Mouse (Mus musculus) myocyte (in vitro differentiated cells): ENCODE results near the gene Tgfb1.

Experiments used
- E2F4 ChIP-seq: IDR thresholded peaks from one replicate; pipeline ENCODE4 v1.6.1; 2011; ENCODE audit warnings: mild to moderate bottlenecking, control low read depth, moderate library complexity; ENCODE audit not compliant: insufficient read depth
- POLR2A ChIP-seq: IDR thresholded peaks from one replicate; pipeline ENCODE4 v1.6.1; 2011; ENCODE audit warnings: low read depth, mild to moderate bottlenecking, control low read depth, moderate library complexity; ENCODE audit not compliant: insufficient read length
- POLR2AphosphoS2 ChIP-seq: IDR thresholded peaks from one replicate; pipeline ENCODE4 v1.6.1; 2011; ENCODE audit warnings: low read depth, control low read depth; ENCODE audit not compliant: insufficient read length

DNA sequence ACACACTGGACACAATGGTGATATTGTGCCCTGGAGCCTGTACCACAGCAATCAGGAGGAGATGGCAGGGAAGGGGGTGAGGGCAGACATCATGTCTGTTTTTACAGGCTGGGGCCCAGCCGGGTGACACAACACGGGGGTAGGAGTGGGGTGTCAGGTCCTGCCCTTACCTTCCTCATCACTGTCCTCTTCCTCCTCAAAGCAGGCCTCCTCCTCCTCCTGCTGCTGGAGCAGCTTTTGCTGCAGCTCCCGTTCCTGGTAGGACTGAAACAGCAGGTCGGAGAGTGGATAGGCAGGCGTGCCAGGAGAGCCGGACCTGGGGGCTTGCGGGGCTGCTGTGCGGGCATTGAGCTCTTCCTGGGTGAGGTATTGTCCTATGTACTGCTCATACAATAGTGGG is 27.8 kb downstream of the Tgfb1 start:
- TF ChIP-seq POLR2A (no peak), E2F4 (no peak), POLR2AphosphoS2 (no peak)
